Mouse (Mus musculus) sigmoid colon, adult 10 weeks (tissue): ENCODE data around the gene Zfp429. TPM values are rescaled to one million over a fixed set of nuclear protein-coding genes. Genes with fewer than 3 reads are reported as not detected.

Experiments
- polyA plus RNA-seq: library from polyadenylated mRNA; stranded (reverse); fragments of 350-450 nt; fragmentation: Illumina TruSeq; extraction: RNeasy Lipid Tissue Mini Kit (QIAGEN cat#74804); gene quantifications from one replicate; pipeline ENCODE4 v1.2.3, GENCODE M21; 2014; ENCODE audit warnings: low read depth, low replicate concordance

Gene Zfp429
- polyA plus RNA-seq = 49.9 TPM

GRCm38 (mm10) chr13:67399183-67399903 is at the start of gene Zfp429:
TSS of gene Zfp429 (minus strand) at chr13:67399819.

GRCm38 (mm10) chr13:67421207-67421857 is 21.7 kb upstream of the Zfp429 start, which contains the start of gene Zfp459:
TSS of gene Zfp459 (minus strand) at chr13:67421418.

DNA sequence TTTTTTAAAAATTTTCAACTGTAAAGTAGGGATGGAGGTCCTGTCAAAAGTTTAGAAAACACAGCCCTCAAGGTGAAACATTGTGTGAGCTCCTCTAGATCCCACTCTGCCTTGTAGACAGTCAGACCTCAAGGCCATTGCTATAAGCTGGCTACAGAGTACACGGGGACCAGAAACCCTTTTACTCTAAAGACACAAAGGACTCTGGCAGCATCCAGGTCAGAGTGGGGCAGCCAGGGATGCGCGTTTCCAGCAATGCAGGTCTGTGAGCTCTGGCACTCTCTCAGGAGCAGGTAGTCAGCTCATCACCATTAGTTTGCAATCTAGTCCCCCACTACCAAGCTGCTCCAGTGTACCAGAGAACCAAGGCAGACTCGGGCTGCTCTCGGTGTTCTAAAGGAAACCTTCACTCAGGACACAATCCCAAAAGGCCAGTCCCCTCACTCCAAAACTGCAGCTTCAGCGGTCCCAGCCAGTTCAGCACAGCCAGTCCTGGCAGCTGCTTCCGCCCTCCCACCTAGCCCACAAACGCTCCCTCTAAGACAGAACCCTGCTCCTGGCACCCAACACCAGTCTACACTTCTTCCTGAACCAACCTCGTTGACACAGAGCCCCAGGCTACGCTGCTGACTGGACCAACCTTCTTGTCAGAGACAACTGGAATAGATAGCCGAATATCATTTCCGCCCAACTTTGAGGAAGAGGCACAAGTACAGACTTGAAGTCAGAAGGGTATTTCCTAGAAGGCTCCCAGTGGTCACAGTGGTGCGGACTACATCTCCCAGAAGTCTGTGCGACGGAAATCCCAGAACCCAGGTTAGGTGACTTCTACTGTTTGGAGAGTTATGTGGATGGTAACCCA is 24.3 kb downstream of the Zfp429 start, which contains the start of the genes Gm28041 and Zfp456:
Gm28041 (minus strand) TSS at position 684 of the 862 bp plus-strand sequence.
Zfp456 (minus strand) TSS at position 761 of the 862 bp plus-strand sequence.

GRCm38 (mm10) chr13:67360131-67360744 is 39.4 kb downstream of the Zfp429 start, which contains the start of the genes Gm28044 and Zfp953:
TSS of gene Gm28044 (minus strand) at chr13:67360536.
TSS of gene Zfp953 (minus strand) at chr13:67360605.

Other genes starting within 250 kb of the Zfp429 start
- 33.6 TPM for gene Rsl1, start 226.6 kb downstream of the Zfp429 start, polyA plus RNA-seq
- 12.7 TPM for gene Zfp455, start 205.3 kb downstream of the Zfp429 start, polyA plus RNA-seq
- gene Zfp458, start 121.4 kb downstream of the Zfp429 start, polyA plus RNA-seq = 11.1 TPM
- 2.4 TPM for gene Zfp457, start 93.3 kb downstream of the Zfp429 start, polyA plus RNA-seq
- 42.2 TPM for gene Zfp595, start 67.2 kb downstream of the Zfp429 start, polyA plus RNA-seq
- gene Gm28044, start 39.3 kb downstream of the Zfp429 start, polyA plus RNA-seq = 1.4 TPM
- gene Zfp953, start 39.2 kb downstream of the Zfp429 start, polyA plus RNA-seq = 27.4 TPM
- gene Gm28041, start 24.1 kb downstream of the Zfp429 start, polyA plus RNA-seq = 2.2 TPM
- 16.1 TPM for gene Zfp456, start 24.0 kb downstream of the Zfp429 start, polyA plus RNA-seq
- 8.2 TPM for gene Zfp459, start 21.6 kb upstream of the Zfp429 start, polyA plus RNA-seq
- 69.4 TPM for gene Zfp874a, start 51.8 kb upstream of the Zfp429 start, polyA plus RNA-seq
- 55.0 TPM for gene Zfp874b, start 84.4 kb upstream of the Zfp429 start, polyA plus RNA-seq
- gene Zfp58, start 100.7 kb upstream of the Zfp429 start, polyA plus RNA-seq = 38.5 TPM
- not detected for gene Gm26965, start 126.3 kb upstream of the Zfp429 start, polyA plus RNA-seq
- gene Zfp87, start 126.4 kb upstream of the Zfp429 start, polyA plus RNA-seq = 28.9 TPM
- 36.7 TPM for gene Zfp748, start 154.0 kb upstream of the Zfp429 start, polyA plus RNA-seq
- 56.4 TPM for gene Zfp729b, start 209.9 kb upstream of the Zfp429 start, polyA plus RNA-seq
- not detected for gene Gm49345, start 237.9 kb upstream of the Zfp429 start, polyA plus RNA-seq
- gene Zfp729a, start 238.0 kb upstream of the Zfp429 start, polyA plus RNA-seq = 53.6 TPM